Comparison of ENCODE assay signal across 8 mouse cellular contexts in genomic region chr16:31507457-31507755, GRCm38 (mm10).
A peak's percentile ranks its signal among the peaks of the same experiment; 100 is the strongest.
DNase-seq lines count a peak whose midpoint lies in the region; ATAC-seq lines count a peak whose summit lies in the region.

No protein-coding gene starts in this region.

- ATAC-seq in heart, embryonic 14.5 days (ENCODE audit: insufficient number of reproducible peaks, insufficient read depth, low FRiP score, low read depth), result no peak
- ATAC-seq in limb, embryonic 11.5 days (ENCODE audit: insufficient number of reproducible peaks, low FRiP score, low TSS enrichment, low read depth), result no peak
- peak; percentile 32; the same call in 1 of the 2 replicates for ATAC-seq in stomach, embryonic 15.5 days (ENCODE audit: insufficient read depth, low FRiP score, low read depth)

- no peaks in the 10 kb centered on the region for H3K9me3 ChIP-seq in heart, embryonic 14.5 days (ENCODE audit: control insufficient read depth, low read length)
- no peaks in the 10 kb centered on the region for H3K9me3 ChIP-seq in limb, embryonic 11.5 days (ENCODE audit: control insufficient read depth, low read length)
- H3K9me3 ChIP-seq in stomach, embryonic 15.5 days, result no peaks in the 10 kb centered on the region

- H3K4me3 ChIP-seq in heart, embryonic 14.5 days (ENCODE audit: control insufficient read depth in 1 of 2, insufficient read depth in 1 of 2, low read depth in 1 of 2, low read length in 2 of 2), result no peak overlapping the region
- no peak overlapping the region for H3K4me3 ChIP-seq in limb, embryonic 11.5 days (ENCODE audit: low read depth, low read length)
- no peak overlapping the region for H3K4me3 ChIP-seq in stomach, embryonic 15.5 days (replicated peaks)

- 37% methylated on average over 6 of the region's 6 CpGs for WGBS in heart, embryonic 14.5 days
- WGBS in limb, embryonic 11.5 days, result 42% methylated on average over 6 of the region's 6 CpGs
- WGBS in stomach, embryonic 15.5 days, result 39% methylated on average over 6 of the region's 6 CpGs

- 0 out of 2 replicates have a peak overlapping the region, but pooled peaks have one; percentile 11 for H3K4me2 ChIP-seq in heart, embryonic 14.5 days (ENCODE audit: low read length)
- peak overlapping the region; percentile 22; the same call in 1 of the 2 replicates for H3K4me2 ChIP-seq in limb, embryonic 11.5 days (ENCODE audit: low read depth, severe bottlenecking)
- H3K4me2 ChIP-seq in stomach, embryonic 15.5 days, result peak overlapping the region; percentile 43

- peaks cover 15 to 24% of the 10 kb centered on the region in 2 experiments for H3K4me1 ChIP-seq in heart, embryonic 14.5 days (ENCODE audit: control insufficient read depth in 2 of 2, insufficient read depth in 2 of 2, low read length in 2 of 2)
- H3K4me1 ChIP-seq in limb, embryonic 11.5 days (ENCODE audit: control insufficient read depth, insufficient read depth, low read length), result peaks cover 39% of the 10 kb centered on the region
- H3K4me1 ChIP-seq in stomach, embryonic 15.5 days, result peaks cover 34% of the 10 kb centered on the region

- DNase-seq in heart, adult 9 months (ENCODE audit: low spot score in 2 of 2), result no peak
- peak; percentile 39 to 48 for DNase-seq in B cell, adult 2 months
- DNase-seq in c-Kit-positive CD71-negative TER-119-negative erythroid progenitor cells, embryonic 14.5 days (ENCODE audit: low read depth), result peak; percentile 29
- no peak for DNase-seq in limb, embryonic 11.5 days (ENCODE audit: low spot score)
- DNase-seq in testis, postnatal 10 days (ENCODE audit: low spot score), result no peak
- no peak for DNase-seq in urinary bladder, postnatal 4 days (ENCODE audit: low spot score in 2 of 2)

- H3K36me3 ChIP-seq in heart, embryonic 14.5 days (ENCODE audit: control insufficient read depth, insufficient read depth, low read length), result no peaks in the 10 kb centered on the region
- no peaks in the 10 kb centered on the region for H3K36me3 ChIP-seq in limb, embryonic 11.5 days (ENCODE audit: control insufficient read depth, insufficient read depth, low read length)
- no peaks in the 10 kb centered on the region for H3K36me3 ChIP-seq in stomach, embryonic 15.5 days

- H3K9ac ChIP-seq in heart, embryonic 14.5 days (ENCODE audit: low read length), result no peak overlapping the region
- H3K9ac ChIP-seq in limb, embryonic 11.5 days (ENCODE audit: low read length), result no peak overlapping the region
- H3K9ac ChIP-seq in stomach, embryonic 15.5 days, result no peak overlapping the region

- no peak overlapping the region for H3K27ac ChIP-seq in heart, embryonic 14.5 days (replicated peaks in 1 of 2; ENCODE audit: control insufficient read depth in 1 of 2, insufficient read depth in 1 of 2, low read depth in 2 of 2, low read length in 2 of 2)
- peak overlapping the region; percentile 39; the same call in 1 of the 2 replicates for H3K27ac ChIP-seq in limb, embryonic 11.5 days (replicated peaks; ENCODE audit: low read depth, low read length)
- peak overlapping the region; percentile 93 for H3K27ac ChIP-seq in stomach, embryonic 15.5 days

- H3K27me3 ChIP-seq in heart, embryonic 14.5 days (ENCODE audit: control insufficient read depth, insufficient read depth, low read length), result no peaks in the 10 kb centered on the region
- no peaks in the 10 kb centered on the region for H3K27me3 ChIP-seq in limb, embryonic 11.5 days (ENCODE audit: control insufficient read depth, insufficient read depth, low read length)
- H3K27me3 ChIP-seq in stomach, embryonic 15.5 days (replicated peaks), result no peaks in the 10 kb centered on the region

Comparison
In these comparisons a context has a peak if more than half of its experiments do, and no peak if none do; other contexts are left out.
1. H3K27ac ChIP-seq: peak in limb, embryonic 11.5 days (single experiment) and stomach, embryonic 15.5 days (single experiment); none in heart, embryonic 14.5 days (0 of 2).
2. DNase-seq: peak in B cell, adult 2 months (2 of 2) and c-Kit-positive CD71-negative TER-119-negative erythroid progenitor cells, embryonic 14.5 days (single experiment); none in heart, adult 9 months (0 of 2), limb, embryonic 11.5 days (single experiment), testis, postnatal 10 days (single experiment) and urinary bladder, postnatal 4 days (0 of 2).
3. Peak in every context shown above with its lines, with median percentiles within 50 percentile points of each other: H3K4me2 ChIP-seq.